Mouse (Mus musculus): Measurements from ENCODE around the gene Kctd19. TPM values are rescaled to one million over a fixed set of nuclear protein-coding genes. Genes with fewer than 3 reads are reported as not detected.

Gene Kctd19
- polyA plus RNA-seq, 1 experiment from 2014 or later, result not detected

GRCm38 (mm10) chr8:105441433-105441832 lies 28.1 kb upstream of the Kctd19 start:
- WGBS, result 7% methylated on average over 6 of the region's 6 CpGs
- ATAC-seq, result no peak

GRCm38 (mm10) chr8:105438865-105439264 lies 25.6 kb upstream of the Kctd19 start:
- H3K4me3 ChIP-seq (replicated peaks), result no peak overlapping the region
- no peak overlapping the region for H3K9ac ChIP-seq
- no peaks in the 10 kb centered on the region for H3K36me3 ChIP-seq
- no peak overlapping the region for H3K4me2 ChIP-seq (replicated peaks)
- no peak overlapping the region for H3K27ac ChIP-seq
- WGBS, result 42% methylated on average over 5 of the region's 5 CpGs
- H3K9me3 ChIP-seq, result no peaks in the 10 kb centered on the region
- no peaks in the 10 kb centered on the region for H3K27me3 ChIP-seq (replicated peaks)
- no peak for ATAC-seq
- no peaks in the 10 kb centered on the region for H3K4me1 ChIP-seq (replicated peaks)

More at GRCm38 (mm10) chr8:105441433-105441832, 28.1 kb upstream of the Kctd19 start:
- Histone ChIP-seq H3K9me3 (no peaks in the 10 kb centered on the region), H3K36me3 (no peaks in the 10 kb centered on the region), H3K4me2 (replicated peaks) (no peak overlapping the region), H3K9ac (no peak overlapping the region), H3K27me3 (replicated peaks) (no peaks in the 10 kb centered on the region), H3K4me3 (replicated peaks) (no peak overlapping the region), H3K27ac (no peak overlapping the region), H3K4me1 (replicated peaks) (no peaks in the 10 kb centered on the region)

- H3K27ac ChIP-seq, result no peak overlapping the region
- no peaks in the 10 kb centered on the region for H3K27me3 ChIP-seq (replicated peaks)
- H3K9me3 ChIP-seq, result no peaks in the 10 kb centered on the region
- no peak overlapping the region for H3K4me3 ChIP-seq (replicated peaks)
- no peaks in the 10 kb centered on the region for H3K4me1 ChIP-seq (replicated peaks)
- H3K36me3 ChIP-seq, result no peaks in the 10 kb centered on the region
- H3K4me2 ChIP-seq (replicated peaks), result no peak overlapping the region
- no peak overlapping the region for H3K9ac ChIP-seq
- ATAC-seq, result peak; percentile 55; the same call in 1 of the 2 replicates
- 82% methylated on average over 5 of the region's 5 CpGs for WGBS
Observed at GRCm38 (mm10) chr8:105437078-105437748, 23.9 kb upstream of the Kctd19 start.

- Histone ChIP-seq H3K4me1 (replicated peaks) (no peaks in the 10 kb centered on the region), H3K4me2 (replicated peaks) (no peak overlapping the region), H3K27me3 (replicated peaks) (no peaks in the 10 kb centered on the region), H3K27ac (no peak overlapping the region), H3K9me3 (no peaks in the 10 kb centered on the region), H3K36me3 (no peaks in the 10 kb centered on the region), H3K4me3 (replicated peaks) (no peak overlapping the region), H3K9ac (no peak overlapping the region)
- 71% methylated on average over 5 of the region's 5 CpGs for WGBS
- ATAC-seq, result no peak
Observed at GRCm38 (mm10) chr8:105436218-105436617, 22.9 kb upstream of the Kctd19 start.

GRCm38 (mm10) chr8:105434136-105434535 lies 20.8 kb upstream of the Kctd19 start:
- no peak overlapping the region for H3K9ac ChIP-seq
- no peaks in the 10 kb centered on the region for H3K9me3 ChIP-seq
- H3K27me3 ChIP-seq (replicated peaks), result no peaks in the 10 kb centered on the region
- H3K4me3 ChIP-seq (replicated peaks), result no peak overlapping the region
- H3K4me2 ChIP-seq (replicated peaks), result no peak overlapping the region
- no peaks in the 10 kb centered on the region for H3K4me1 ChIP-seq (replicated peaks)
- WGBS, result 61% methylated on average over 5 of the region's 5 CpGs
- no peaks in the 10 kb centered on the region for H3K36me3 ChIP-seq
- no peak overlapping the region for H3K27ac ChIP-seq
- ATAC-seq, result no peak

- no peaks in the 10 kb centered on the region for H3K4me1 ChIP-seq (replicated peaks)
- WGBS, result 51% methylated on average over 5 of the region's 5 CpGs
- no peak overlapping the region for H3K9ac ChIP-seq
- no peak overlapping the region for H3K27ac ChIP-seq
- no peak overlapping the region for H3K4me3 ChIP-seq (replicated peaks)
- H3K36me3 ChIP-seq, result no peaks in the 10 kb centered on the region
- no peak for ATAC-seq
- no peaks in the 10 kb centered on the region for H3K27me3 ChIP-seq (replicated peaks)
- no peaks in the 10 kb centered on the region for H3K9me3 ChIP-seq
- no peak overlapping the region for H3K4me2 ChIP-seq (replicated peaks)
Observed at GRCm38 (mm10) chr8:105433511-105433910, 20.2 kb upstream of the Kctd19 start.

GRCm38 (mm10) chr8:105433021-105433420 lies 19.7 kb upstream of the Kctd19 start:
- Histone ChIP-seq H3K27me3 (replicated peaks) (no peaks in the 10 kb centered on the region), H3K4me2 (replicated peaks) (no peak overlapping the region), H3K27ac (no peak overlapping the region), H3K9me3 (no peaks in the 10 kb centered on the region), H3K4me3 (replicated peaks) (no peak overlapping the region), H3K36me3 (no peaks in the 10 kb centered on the region), H3K4me1 (replicated peaks) (no peaks in the 10 kb centered on the region), H3K9ac (no peak overlapping the region)
- no peak for ATAC-seq
- 59% methylated on average over 6 of the region's 6 CpGs for WGBS

- Histone ChIP-seq H3K4me2 (replicated peaks) (no peak overlapping the region), H3K4me3 (replicated peaks) (no peak overlapping the region), H3K4me1 (replicated peaks) (no peaks in the 10 kb centered on the region), H3K27me3 (replicated peaks) (no peaks in the 10 kb centered on the region), H3K9ac (no peak overlapping the region), H3K36me3 (no peaks in the 10 kb centered on the region), H3K9me3 (no peaks in the 10 kb centered on the region), H3K27ac (no peak overlapping the region)
- no peak for ATAC-seq
- WGBS, result 62% methylated on average over 7 of the region's 7 CpGs
Observed at GRCm38 (mm10) chr8:105431743-105432515, 18.6 kb upstream of the Kctd19 start.

GRCm38 (mm10) chr8:105426878-105427277 lies 13.6 kb upstream of the Kctd19 start:
- Histone ChIP-seq H3K4me3 (replicated peaks) (no peak overlapping the region), H3K4me1 (replicated peaks) (no peaks in the 10 kb centered on the region), H3K27ac (no peak overlapping the region), H3K9ac (no peak overlapping the region), H3K27me3 (replicated peaks) (no peaks in the 10 kb centered on the region), H3K4me2 (replicated peaks) (no peak overlapping the region), H3K36me3 (no peaks in the 10 kb centered on the region), H3K9me3 (no peaks in the 10 kb centered on the region)
- ATAC-seq, result no peak
- 49% methylated on average over 6 of the region's 6 CpGs for WGBS

- no peaks in the 10 kb centered on the region for H3K27me3 ChIP-seq (replicated peaks)
- H3K9me3 ChIP-seq, result no peaks in the 10 kb centered on the region
- no peaks in the 10 kb centered on the region for H3K4me1 ChIP-seq (replicated peaks)
- H3K27ac ChIP-seq, result no peak overlapping the region
- no peak overlapping the region for H3K4me3 ChIP-seq (replicated peaks)
- 74% methylated on average over 1 of the region's 1 CpGs for WGBS
- ATAC-seq, result no peak
- H3K4me2 ChIP-seq (replicated peaks), result no peak overlapping the region
- no peak overlapping the region for H3K9ac ChIP-seq
- no peaks in the 10 kb centered on the region for H3K36me3 ChIP-seq
Observed at GRCm38 (mm10) chr8:105422006-105422405, 8.7 kb upstream of the Kctd19 start.

GRCm38 (mm10) chr8:105419800-105420199 lies 6.5 kb upstream of the Kctd19 start:
- 74% methylated on average over 4 of the region's 4 CpGs for WGBS
- Histone ChIP-seq H3K9ac (no peak overlapping the region), H3K27ac (no peak overlapping the region), H3K36me3 (no peaks in the 10 kb centered on the region), H3K27me3 (replicated peaks) (no peaks in the 10 kb centered on the region), H3K4me3 (replicated peaks) (no peak overlapping the region), H3K4me1 (replicated peaks) (no peaks in the 10 kb centered on the region), H3K9me3 (no peaks in the 10 kb centered on the region), H3K4me2 (replicated peaks) (no peak overlapping the region)
- no peak for ATAC-seq

- no peaks in the 10 kb centered on the region for H3K36me3 ChIP-seq
- no peak for ATAC-seq
- H3K4me3 ChIP-seq (replicated peaks), result no peak overlapping the region
- no peak overlapping the region for H3K9ac ChIP-seq
- H3K27ac ChIP-seq, result no peak overlapping the region
- no peaks in the 10 kb centered on the region for H3K9me3 ChIP-seq
- H3K27me3 ChIP-seq (replicated peaks), result no peaks in the 10 kb centered on the region
- H3K4me2 ChIP-seq (replicated peaks), result no peak overlapping the region
- WGBS, result 82% methylated on average over 2 of the region's 2 CpGs
- H3K4me1 ChIP-seq (replicated peaks), result 0 out of 2 replicates have a peak, but pooled peaks cover 2% of the 10 kb centered on the region
Observed at GRCm38 (mm10) chr8:105418992-105419391, 5.7 kb upstream of the Kctd19 start.

GRCm38 (mm10) chr8:105409947-105410346 lies 3.4 kb downstream of the Kctd19 start:
- Histone ChIP-seq H3K4me2 (replicated peaks) (no peak overlapping the region), H3K4me1 (replicated peaks) (peaks cover 9% of the 10 kb centered on the region), H3K4me3 (replicated peaks) (no peak overlapping the region), H3K27me3 (replicated peaks) (peaks cover 12% of the 10 kb centered on the region), H3K36me3 (no peaks in the 10 kb centered on the region), H3K9ac (no peak overlapping the region), H3K27ac (no peak overlapping the region), H3K9me3 (no peaks in the 10 kb centered on the region)
- no peak for ATAC-seq
- WGBS, result 91% methylated on average over 6 of the region's 6 CpGs
